Mouse (Mus musculus): Measurements from ENCODE around the gene Cd44. TPM values are rescaled to one million over a fixed set of nuclear protein-coding genes. Genes with fewer than 3 reads are reported as not detected.

Cd44 gene
- total RNA-seq, 1 experiment from 2014 or later: 371 TPM

- no peak for ATAC-seq (replicated peaks; ENCODE audit: insufficient number of reproducible peaks, low FRiP score, low TSS enrichment, poor library complexity, severe bottlenecking)
These were observed 19.4 kb downstream of the Cd44 start for GRCm38 (mm10) chr2:102882004-102882588.

DNA sequence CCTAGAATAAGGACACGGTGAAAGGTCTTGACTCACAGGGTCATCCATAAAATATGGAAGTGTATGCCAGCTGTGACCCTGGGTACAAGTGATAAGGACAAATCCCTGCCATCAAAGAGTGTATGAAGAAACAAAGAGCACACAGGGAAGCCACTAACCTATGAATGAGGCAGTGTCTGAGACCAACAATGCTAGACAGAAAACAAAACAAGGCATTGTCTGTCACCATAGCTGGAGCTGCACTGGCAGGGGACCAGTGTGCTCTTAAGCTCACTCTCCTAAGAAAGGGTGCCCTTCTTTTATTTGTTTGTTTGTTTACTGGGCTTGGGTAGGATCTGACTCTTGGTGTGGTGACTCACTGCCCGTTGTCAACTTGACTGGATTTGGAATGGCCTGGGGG lies 23.0 kb downstream of the Cd44 start:
- ATAC-seq (replicated peaks; ENCODE audit: insufficient number of reproducible peaks, low FRiP score, low TSS enrichment, poor library complexity, severe bottlenecking): no peak

DNA sequence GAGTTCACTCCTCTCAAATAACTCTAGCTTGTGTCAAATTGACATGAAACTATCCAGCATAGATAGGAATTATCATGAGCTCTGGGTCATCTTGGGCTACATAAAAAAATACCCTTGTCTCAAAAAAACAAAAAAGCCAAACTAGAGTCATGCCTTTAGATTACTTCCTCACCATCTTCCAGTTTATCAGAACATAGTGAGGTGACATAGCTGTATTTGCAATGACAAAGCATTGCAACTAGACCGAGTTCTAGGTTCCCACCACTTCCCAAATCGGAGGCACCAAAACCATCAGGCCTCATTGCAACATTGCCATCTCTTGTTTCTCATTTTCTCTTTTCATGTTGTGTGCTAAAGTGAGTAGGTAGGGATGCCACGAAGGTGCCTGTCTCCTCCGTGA lies 24.0 kb downstream of the Cd44 start:
- peak; percentile 74 for ATAC-seq (replicated peaks; ENCODE audit: insufficient number of reproducible peaks, low FRiP score, low TSS enrichment, poor library complexity, severe bottlenecking)

DNA sequence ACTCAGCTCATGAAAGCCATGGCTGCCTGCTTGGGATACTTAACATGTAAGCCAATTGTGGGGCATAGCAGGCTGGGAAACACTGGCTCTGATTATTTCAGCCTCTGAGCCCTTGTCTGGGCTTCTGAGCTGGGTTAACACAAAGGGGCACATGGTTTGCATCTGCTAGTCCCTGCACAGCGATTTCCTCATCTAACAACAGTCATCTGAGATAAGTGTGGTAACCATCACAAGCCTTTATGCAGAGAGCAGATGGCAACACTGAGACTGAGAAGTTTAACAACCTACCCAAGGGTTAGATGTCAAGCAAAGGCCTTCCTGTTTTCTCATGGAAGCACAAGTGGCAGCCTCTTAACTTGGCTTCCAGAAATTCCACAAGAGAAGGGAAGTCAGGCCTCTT lies 25.3 kb downstream of the Cd44 start:
- ATAC-seq (replicated peaks; ENCODE audit: insufficient number of reproducible peaks, low FRiP score, low TSS enrichment, poor library complexity, severe bottlenecking): peak; percentile 27; the same call in 1 of the 2 replicates

DNA sequence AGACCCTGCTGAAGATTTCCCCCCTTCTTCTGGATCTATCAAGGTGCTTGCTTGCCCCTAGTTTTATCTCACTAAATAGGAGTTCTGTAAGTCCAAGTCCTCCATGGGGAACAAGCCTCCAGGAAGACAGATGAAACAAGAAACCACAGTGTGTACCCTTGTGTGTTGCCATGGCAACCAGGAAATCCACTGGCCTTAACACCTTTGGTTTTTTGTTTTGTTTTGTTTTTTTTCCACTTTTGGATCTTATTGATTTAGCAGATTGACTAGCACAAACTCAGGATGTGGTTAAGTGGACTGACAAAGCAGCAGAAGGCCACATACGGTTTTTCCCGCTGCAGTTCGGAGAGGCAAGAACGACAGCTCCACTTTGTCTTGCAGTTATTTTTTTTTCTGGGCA lies 27.6 kb downstream of the Cd44 start:
- ATAC-seq (replicated peaks; ENCODE audit: insufficient number of reproducible peaks, low FRiP score, low TSS enrichment, poor library complexity, severe bottlenecking): 0 out of 2 replicates have a peak, but pooled peaks have one; percentile 5

- no peak for ATAC-seq (replicated peaks; ENCODE audit: insufficient number of reproducible peaks, low FRiP score, low TSS enrichment, poor library complexity, severe bottlenecking)
These were observed 28.3 kb downstream of the Cd44 start for GRCm38 (mm10) chr2:102873194-102873593.

DNA sequence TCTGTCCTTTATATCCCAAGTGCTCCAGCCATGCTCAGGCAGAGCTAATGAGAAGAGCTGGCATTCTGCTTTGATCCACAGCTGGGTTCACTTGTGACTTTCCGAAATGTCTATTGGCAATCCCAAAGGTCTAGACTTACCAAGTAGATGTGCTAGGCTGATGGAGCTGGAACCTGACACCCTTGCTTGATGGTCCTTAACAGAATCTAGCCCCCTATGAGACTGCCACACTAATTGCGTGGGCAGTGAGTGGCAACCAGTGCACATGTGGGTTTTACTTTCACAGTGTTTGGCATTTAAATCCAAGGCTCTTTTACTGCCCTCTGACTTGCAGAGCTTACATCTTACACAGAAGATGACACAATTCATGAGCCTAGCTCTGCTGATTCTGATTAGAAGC lies 29.0 kb downstream of the Cd44 start:
- no peak for ATAC-seq (replicated peaks; ENCODE audit: insufficient number of reproducible peaks, low FRiP score, low TSS enrichment, poor library complexity, severe bottlenecking)

DNA sequence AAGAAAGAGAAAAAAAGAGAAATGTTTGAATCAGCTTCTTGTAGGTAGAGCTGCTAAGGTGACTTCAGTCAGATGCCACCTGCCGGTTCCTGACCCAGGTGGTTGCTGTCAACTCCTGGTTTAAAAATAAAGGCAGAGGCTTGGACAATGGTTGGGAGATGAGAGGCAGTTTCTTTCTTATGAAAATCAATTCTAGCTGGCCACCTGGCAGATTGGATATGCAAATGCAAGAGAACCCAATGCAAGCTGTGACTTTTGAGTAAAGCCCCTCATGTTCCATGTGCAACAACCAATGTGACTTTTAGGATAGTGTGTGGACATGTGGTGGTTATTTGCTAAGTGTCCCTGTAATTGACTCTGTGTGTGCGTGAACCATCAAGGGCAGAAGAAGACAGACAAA lies 33.0 kb downstream of the Cd44 start:
- no peak for ATAC-seq (replicated peaks; ENCODE audit: insufficient number of reproducible peaks, low FRiP score, low TSS enrichment, poor library complexity, severe bottlenecking)

GRCm38 (mm10) chr2:102867396-102868088 lies 33.9 kb downstream of the Cd44 start:
- peak; percentile 63 for ATAC-seq (replicated peaks; ENCODE audit: insufficient number of reproducible peaks, low FRiP score, low TSS enrichment, poor library complexity, severe bottlenecking)

DNA sequence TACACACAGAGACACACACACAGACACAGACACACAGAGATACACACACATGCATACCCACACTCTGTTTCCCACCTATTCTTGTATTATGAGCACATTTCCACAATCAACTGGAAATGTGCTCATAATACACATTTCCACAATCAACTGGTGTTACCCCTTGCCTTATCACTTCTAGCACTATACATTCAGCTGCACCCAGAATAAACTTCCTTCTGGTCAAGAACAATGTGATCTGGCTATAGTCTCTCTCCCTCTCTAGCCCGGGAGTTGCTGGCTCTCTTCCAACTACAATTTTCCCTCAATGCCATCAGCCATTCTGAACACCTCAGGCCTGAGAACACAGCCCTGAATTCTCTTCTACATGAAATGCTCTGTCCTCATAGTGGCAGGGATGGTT lies 34.9 kb downstream of the Cd44 start:
- ATAC-seq (replicated peaks; ENCODE audit: insufficient number of reproducible peaks, low FRiP score, low TSS enrichment, poor library complexity, severe bottlenecking): no peak

GRCm38 (mm10) chr2:102865354-102865752 lies 36.1 kb downstream of the Cd44 start:
- no peak for ATAC-seq (replicated peaks; ENCODE audit: insufficient number of reproducible peaks, low FRiP score, low TSS enrichment, poor library complexity, severe bottlenecking)

- no peak for ATAC-seq (replicated peaks; ENCODE audit: insufficient number of reproducible peaks, low FRiP score, low TSS enrichment, poor library complexity, severe bottlenecking)
These were observed 36.6 kb downstream of the Cd44 start for GRCm38 (mm10) chr2:102864695-102865353.

DNA sequence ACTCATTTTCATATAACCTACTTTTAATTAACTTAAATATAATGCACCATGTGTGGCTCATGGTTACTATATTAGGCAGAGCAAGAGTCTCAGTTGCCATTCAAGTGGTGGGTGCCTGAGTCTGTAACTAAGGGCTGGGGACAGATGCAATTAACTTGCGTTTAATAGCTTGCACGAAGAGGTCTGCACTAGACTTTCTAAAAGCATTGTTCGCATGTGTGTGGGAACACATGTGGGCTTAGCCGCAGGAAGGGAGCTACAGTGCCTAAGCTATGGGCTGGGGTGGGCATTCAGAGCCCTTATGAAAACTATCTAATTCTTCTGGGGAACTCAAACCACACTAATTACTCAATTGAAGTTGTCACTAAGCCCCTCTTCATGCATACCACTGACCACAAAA lies 37.4 kb downstream of the Cd44 start:
- no peak for ATAC-seq (replicated peaks; ENCODE audit: insufficient number of reproducible peaks, low FRiP score, low TSS enrichment, poor library complexity, severe bottlenecking)

GRCm38 (mm10) chr2:102863583-102863982 lies 37.9 kb downstream of the Cd44 start:
- peak; percentile 63; the same call in 1 of the 2 replicates for ATAC-seq (replicated peaks; ENCODE audit: insufficient number of reproducible peaks, low FRiP score, low TSS enrichment, poor library complexity, severe bottlenecking)

GRCm38 (mm10) chr2:102862706-102863105 lies 38.8 kb downstream of the Cd44 start:
- no peak for ATAC-seq (replicated peaks; ENCODE audit: insufficient number of reproducible peaks, low FRiP score, low TSS enrichment, poor library complexity, severe bottlenecking)

DNA sequence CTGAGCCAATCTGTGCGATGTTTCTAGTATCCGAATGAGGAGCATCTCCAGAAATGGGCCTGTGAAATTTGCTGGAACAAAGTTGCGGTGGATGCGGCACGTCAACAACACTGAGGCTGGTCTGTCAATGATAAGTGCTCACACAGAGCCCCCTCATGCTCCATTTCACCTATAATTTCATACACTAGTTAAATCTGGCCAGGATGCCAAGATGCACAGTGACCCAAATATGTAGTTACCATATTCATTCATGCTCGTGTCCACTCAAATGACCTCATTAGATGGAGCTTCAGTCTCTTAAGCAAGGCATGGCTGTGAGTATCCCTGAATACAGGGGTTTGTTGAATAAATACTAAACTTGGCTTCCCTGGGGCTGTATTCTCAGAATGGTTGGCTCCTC lies 43.2 kb downstream of the Cd44 start:
- ATAC-seq (replicated peaks; ENCODE audit: insufficient number of reproducible peaks, low FRiP score, low TSS enrichment, poor library complexity, severe bottlenecking): no peak

DNA sequence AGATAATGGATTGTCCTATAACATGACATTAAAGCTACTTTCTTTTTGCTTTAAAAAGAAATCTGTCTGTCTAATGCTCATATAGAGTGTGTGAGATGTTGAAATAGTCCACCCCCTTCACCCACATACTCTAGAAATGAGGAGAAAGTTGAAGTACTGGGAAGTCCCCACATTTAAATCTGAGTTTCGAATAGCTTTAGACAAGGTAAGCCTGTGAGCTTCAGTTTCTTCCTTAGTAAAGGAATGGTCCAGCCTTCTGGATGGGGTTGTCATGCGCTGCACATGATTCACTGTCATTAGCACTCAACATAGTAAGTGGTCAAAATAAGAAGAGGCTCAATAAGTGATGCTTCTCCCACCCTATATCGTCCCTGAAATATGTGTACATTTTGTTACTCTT lies 48.2 kb downstream of the Cd44 start:
- ATAC-seq (replicated peaks; ENCODE audit: insufficient number of reproducible peaks, low FRiP score, low TSS enrichment, poor library complexity, severe bottlenecking): no peak

GRCm38 (mm10) chr2:102851936-102852477 lies 49.5 kb downstream of the Cd44 start:
- ATAC-seq (replicated peaks; ENCODE audit: insufficient number of reproducible peaks, low FRiP score, low TSS enrichment, poor library complexity, severe bottlenecking): no peak

DNA sequence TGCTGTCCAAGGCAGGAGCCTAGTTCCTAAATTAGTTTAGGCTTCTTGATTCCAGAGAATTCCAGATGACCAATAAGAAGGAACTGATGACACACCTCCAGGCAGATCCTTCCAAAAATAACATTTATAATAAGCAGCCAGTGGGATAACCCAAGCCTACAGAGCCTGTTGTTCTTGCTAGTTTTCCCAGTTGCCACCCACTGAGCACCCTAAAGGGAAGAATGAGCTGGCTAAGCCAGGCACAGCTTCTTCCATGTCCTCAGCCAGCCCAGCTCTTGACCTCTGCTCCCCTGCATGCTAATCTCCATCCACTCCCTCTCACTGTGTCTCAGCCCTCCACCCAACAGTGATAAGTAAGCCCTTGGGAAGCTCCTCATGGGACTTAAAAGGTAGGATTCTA lies 51.4 kb downstream of the Cd44 start:
- no peak for ATAC-seq (replicated peaks; ENCODE audit: insufficient number of reproducible peaks, low FRiP score, low TSS enrichment, poor library complexity, severe bottlenecking)
